Mouse (Mus musculus) kidney, postnatal 10 days (tissue): Measurements from ENCODE around the gene Gxylt2.

Source experiments
- DNase-seq: peaks from one replicate; pipeline ENCODE4 v3.0.0; 2021; ENCODE audit warnings: mixed read lengths

Gene Gxylt2

DNA sequence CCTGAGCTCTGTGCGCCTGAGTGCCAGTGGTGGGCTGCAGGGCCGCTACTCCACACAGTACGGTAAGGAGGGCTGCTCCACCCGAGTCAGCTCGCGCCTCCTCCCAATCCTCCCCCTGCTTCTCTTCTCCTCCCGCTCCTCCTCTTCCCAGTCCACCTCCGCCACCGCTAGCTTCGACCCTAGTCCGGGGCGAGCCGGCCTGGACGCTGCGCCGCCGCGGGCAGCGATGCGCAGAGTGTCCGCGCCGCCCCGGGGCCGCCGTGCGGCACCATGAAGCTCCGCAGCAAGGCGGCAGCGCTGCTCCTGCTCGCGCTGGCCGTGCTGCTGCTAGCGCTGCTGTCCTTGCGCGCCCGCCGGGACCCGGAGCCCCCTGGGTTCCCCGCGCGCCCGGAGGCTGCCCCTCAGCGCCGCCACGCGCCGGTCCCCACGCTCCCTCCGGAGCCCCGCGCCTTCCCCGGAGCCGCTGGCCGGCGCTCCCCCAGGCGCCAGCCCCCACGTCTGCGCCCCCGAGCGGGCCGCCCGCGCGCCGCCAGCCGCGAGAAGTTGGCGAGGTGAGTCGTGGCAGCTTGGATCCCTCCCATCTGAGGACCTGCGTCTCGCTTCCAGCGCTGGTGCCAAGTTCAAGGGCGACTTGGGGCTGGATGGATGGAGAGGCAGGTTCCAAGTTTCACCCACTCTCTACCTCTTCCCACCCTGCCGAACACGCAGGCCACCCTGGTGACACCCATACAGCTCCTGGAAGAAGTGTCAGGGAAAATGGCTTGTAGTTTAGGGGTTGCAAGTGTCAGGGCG lies at the start of gene Gxylt2:
Gene Gxylt2, plus strand, starts transcription at position 161 of the 792 bp plus-strand sequence.
- DNase-seq, result peak; percentile 70

DNA sequence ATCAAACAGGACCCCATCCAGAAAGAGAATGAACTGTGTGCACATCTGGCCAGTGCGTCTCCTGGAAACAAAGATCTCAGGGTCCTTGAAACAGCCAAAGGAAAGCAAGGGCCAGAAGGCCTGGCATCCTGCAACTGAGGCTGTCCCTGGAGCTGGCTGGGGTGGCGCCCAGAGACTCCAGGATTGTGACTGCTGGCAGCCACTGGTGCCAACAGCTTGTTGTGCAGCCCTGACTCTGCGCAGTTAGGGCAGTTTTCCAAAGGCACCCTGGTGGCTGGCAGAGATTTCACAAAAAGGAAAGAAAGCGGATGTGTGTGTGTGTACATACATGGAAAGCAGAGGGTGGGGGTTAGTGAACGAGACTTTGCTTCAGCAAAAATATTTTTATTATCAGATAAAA lies 44.1 kb upstream of the Gxylt2 start:
- DNase-seq, result peak; percentile 33

DNA sequence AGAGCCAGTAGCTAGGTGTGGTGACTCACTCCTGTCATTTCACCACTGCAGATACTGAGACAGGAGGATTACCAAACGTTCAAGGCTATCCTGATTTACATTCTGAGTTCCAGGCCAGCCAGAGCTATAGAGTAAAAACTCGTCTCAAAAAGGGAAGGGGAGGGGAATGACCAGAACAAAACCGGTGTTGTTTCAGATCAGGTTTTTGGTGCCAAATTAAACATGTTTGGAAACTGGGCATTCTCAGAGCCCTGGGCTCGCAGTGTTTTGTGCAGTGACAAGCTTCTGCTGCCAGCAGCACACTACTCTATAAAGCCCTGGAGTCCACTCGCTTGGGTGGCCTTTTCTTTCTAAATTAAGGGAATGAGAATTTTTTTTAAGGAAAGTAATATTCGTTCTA lies 42.3 kb upstream of the Gxylt2 start:
- DNase-seq, result no peak

DNA sequence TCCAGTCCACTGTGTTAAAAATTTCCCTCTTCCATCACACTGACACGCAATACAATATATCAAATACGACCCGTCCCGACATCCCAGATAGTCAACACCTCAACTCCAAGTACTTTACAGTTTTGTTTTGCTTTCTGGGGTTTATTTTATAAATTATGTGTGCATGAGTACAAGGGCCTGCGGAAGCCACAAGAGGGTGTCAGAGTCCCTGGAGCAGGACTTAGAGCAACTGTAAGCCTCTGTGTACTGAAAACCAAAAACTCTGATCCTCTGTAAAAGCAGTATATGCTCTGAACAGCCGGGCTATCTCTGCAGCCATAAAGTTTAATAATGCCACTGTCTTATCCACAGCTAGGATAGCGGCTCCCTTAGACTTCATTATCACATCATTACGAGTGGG lies 36.9 kb upstream of the Gxylt2 start:
- DNase-seq, result no peak

DNA sequence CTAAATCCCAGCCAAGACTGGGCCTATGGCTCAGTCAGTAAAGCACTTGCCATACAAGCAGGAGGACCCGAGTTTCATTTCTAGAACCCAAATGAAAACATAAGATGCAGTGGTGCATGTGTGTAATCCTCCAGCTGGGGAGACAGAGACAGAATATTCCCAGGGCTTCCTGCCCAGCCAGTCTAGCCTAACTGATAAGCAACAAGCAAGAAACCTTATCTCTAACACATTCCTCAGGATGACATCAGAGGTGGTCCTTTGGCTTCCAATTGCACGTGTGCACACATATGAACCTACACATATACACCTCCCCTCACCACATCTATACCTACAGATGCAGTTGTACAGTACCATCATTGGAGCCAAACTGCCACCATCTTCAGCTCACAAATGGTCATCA lies 35.7 kb upstream of the Gxylt2 start:
- no peak for DNase-seq

DNA sequence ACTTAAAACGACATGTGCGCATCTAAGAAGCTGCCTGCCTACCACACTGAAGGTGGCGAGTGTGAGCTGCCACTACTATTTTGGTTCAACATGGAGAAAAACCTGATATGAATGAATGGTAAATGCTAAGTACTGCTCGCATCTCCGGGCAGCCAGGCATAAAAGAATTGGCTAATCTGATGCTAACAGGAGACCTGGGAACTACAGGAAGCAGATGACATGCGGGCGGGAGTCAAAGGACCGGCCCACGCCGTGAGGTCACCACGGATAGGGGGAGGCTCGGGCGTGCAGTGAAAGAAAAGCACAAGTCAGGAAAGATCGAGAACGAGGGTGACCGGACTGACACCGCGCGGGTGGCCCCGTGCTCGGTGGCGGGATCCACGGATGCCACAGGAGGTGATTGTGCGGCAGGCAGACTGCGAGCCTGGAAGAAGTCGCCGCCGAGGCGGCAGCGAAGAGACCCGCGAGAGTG lies 34.1 kb upstream of the Gxylt2 start:
- peak; percentile 68 for DNase-seq

DNA sequence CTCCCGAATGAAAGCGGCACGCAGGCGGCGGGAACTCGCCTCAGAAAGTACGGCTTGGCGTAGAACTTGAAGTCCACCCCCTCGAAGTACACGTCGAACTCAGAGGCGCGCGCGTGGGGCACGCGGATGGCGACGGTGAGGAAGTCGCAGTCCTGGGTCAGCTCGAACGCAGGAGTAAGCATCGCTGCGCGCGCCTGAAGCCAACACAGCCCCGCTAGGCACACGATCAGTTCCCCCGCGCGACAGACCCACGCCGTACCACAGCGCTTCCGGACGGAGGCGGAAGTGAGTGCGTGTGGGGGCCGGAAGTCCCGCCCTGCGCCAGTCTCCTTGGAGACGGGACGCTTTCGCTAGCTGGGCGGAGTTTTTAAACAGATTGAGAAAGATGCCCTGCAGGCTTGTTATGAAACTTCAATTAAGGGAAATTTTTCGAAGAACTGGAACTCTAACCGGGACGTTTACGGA lies 33.6 kb upstream of the Gxylt2 start, which contains the start of gene Shq1:
Gene Shq1, minus strand, starts transcription at position 278 of the 465 bp plus-strand sequence.
- DNase-seq, result peak; percentile 94

DNA sequence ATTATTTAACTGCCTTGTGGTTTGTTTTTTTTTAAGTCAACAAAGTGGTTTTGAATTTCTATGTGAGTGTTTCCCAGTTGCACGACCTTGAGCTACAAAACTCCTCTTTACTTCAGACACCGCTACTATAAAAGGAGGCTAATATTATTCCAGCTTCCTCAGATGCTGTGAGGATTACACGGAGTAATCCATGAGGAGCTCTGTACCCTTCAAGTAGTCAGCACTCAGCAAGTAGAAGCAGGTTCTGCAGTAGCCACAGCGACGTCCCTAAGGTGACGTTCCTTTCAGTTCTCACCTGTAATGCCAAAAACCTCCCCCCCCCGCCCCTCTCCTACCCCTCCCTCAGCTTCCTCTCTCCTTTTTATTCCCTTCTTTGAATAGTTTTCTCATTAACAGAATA lies 33.1 kb upstream of the Gxylt2 start:
- no peak for DNase-seq

DNA sequence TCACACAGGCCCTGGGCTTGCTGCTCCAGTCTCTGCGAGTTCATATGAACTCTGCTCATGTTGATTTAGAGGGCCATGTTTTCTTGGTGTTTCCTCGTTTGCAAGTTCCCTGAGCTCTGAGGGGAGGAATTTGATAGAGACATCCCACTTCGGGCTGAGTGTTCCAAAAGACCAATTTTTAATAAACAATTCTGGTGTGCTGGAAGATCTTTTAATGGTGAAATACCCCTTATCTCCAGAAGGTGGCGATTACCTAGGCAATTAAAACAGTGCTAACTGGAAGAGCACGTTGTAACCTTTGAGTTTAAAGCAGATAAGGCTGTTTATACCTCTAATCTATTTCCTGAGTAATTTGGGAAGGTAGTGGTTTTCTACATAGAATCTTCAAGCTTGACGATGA lies 29.6 kb upstream of the Gxylt2 start:
- no peak for DNase-seq

DNA sequence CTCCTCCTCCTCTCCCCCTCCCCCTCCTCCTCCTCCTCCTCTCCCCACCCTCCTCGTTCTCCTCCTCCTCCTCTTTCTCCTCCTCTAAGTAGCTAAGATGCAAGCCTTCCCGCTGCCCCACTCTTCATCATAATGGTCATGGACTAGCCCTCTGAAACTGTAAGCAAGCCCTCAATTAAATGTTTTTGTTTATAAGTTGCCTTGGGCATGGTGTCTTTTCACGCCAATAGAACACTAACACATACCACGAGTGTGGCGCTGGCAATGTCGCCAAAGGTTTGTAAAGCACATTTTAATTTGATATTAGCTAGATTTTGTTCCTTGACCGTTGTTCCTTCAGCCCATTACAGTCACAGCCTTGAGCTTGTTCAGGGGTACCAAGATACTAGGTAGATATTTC lies 28.1 kb upstream of the Gxylt2 start:
- no peak for DNase-seq

DNA sequence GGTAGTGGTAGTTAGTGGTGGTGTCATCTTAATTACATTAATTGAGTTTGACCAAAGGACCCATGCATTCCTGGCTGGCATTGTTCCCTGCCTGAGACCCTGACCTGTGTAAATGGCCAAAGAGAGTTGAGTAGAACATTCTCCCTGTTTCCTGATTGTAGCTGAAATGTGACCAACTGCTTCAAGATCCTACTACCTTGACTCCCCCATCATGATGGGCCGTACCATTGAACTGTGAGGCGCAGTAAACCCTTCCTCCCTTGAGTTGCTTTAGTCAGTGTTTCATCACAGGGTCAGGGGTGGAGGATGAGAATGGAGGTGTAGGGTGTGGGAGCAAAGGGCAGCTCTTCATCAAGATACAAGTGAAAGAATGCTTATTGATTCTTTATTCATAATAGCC lies 25.9 kb upstream of the Gxylt2 start:
- DNase-seq, result no peak

DNA sequence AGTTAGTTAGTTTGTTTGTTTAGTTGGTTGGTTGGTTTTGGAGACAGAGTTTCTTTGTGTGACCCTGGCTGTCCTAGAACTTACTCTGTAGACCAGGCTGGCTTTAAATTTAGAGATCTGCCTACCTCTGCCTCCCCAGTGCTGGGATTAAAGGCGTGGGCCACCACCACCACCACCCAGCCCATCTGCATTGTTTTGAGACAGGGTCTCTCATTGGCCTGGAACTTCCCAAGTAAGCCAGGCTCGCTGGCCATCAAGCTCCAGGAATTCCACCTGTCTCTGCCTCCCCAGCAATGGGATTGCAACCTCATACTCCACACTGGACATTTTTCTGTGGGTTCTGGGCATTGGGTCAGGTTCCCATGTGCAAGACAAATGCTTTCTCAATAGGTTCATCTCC lies 18.2 kb upstream of the Gxylt2 start:
- no peak for DNase-seq

DNA sequence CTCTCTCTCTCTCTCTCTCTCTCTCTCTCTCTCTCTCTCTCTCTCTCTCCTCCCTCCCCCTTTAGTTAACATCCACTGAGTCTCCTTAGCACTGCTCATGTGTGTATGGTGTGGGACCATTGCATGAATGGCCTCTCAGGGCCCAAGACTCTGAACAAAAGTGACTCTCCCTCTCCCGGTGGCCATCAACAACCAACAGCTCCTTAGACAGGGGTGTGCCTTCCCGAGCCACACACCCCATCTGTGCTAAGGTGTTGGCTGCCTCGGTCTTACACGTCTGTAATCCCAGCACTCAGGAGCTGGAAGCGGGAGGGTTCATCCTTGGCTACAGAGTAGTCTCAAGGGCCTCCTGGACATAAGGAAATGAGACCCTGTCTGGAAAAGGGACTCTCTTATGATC lies 4.5 kb upstream of the Gxylt2 start:
- DNase-seq, result no peak

DNA sequence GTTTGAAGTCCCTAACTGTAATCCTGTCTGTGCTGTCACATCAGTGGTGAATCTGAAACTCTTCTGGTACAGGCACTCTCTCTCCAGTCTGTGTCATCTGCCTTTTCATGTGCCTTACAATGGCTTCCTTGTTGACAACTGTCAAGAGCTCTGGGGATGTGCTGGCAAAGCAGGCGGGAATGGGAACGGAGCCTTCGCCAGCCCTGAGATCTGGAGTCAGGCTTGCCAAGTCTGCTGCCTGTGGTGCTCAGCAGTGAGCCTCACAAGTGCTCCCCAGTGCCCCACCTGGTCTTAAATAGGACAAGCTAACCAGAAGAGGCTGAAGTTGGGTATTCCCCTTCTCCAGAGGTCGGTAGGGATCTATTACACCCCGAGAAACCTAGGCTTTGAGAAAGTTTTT lies 3.8 kb upstream of the Gxylt2 start:
- DNase-seq, result no peak

DNA sequence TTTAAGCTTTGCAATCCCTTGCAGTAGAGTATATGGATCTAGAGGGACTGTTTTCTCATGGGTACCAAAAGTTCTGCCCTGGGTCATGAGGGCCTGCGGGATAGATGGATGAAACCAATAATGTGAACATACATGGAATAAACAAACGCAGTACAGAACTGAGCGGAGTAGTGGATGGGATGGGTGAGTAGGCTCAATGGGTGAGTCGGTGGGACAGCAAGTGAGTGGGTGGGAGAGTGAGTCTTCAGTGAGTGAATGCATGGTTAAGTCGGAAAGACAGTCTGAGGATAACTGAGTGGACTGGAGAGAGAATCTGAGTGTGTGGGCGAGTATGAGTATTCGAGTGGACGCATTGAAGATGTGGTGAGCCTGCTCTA lies 349 bp upstream of the Gxylt2 start:
- no peak for DNase-seq

DNA sequence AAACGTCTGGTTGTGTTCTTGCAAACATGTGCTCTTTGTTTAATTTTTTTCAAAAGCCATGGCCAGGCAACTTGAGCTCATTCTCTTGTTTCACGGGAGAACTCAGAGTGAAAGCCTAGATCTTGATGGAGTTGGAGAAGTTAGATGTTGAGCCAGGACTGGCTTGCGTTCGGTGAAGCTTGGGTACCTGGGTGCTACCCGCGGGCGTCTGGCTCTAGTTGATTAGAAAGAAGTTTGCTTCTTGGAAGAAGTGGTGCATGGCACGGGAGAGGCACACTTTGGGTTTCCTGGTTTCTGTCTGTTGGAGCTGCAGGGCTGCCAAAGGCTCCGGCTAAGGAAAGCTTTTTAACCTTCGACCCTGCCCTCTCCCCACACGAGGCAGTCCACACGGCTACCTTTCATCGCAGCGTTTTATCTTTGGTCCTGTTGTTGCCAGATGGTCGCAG lies 855 bp downstream of the Gxylt2 start:
- peak; percentile 19 for DNase-seq

DNA sequence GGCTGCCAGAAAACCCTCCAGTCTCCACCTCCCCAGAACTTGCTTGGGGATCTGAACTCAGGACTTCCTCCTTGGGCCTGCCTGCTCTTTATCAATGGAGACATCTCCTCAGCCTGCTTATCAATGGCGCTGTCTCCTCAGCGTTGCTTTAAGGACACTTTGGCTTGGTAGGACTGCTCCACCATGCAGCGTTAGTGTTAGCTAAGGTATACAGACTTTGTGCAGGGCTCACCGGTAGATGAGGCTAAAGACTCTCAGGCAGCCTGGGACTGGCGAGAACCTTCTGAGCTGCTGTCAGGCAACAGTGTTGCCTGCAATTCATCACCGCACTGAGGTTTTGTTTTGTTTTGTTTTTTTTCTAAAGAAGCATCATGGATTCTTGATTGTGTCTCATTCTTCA lies 2.3 kb downstream of the Gxylt2 start:
- DNase-seq, result no peak

DNA sequence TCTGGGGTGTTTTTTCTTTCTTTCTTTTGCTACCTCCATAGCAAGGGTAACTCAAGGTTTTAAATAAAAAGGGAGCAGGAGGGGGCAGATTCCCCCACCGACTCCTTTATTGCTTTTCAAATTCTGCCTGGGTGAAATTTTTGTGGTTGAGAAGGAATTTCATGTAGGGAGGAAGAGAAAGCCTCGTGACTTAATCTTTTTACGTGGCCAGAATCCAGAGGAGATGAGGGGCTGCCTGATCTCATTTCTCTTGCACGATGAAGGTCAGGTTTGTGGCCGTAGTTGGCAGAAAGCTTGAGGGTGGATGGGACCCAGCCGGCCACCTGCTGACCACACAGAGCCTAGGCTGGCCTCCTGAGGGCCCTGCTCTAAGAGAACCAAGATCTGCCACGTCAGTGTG lies 3.0 kb downstream of the Gxylt2 start:
- peak; percentile 43 for DNase-seq

DNA sequence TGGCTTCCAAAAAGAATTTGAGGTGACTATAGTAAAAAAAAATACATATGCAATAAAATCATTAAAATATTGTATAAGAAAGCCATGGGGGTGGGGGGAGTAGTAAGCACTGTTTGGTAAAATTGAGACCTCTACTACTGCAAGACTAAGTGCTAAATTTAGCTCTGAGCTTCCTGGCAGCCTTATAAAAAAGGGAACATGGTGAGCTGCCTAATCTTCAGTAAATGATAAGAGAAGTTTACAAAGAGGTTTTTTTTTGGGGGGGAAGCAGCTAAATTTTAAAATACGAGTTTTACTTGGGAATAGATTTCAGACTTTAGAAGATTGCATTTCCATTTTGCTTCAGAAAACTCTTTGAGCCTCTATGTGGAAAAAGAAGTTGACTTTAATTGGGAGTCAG lies 3.7 kb downstream of the Gxylt2 start:
- DNase-seq, result no peak

DNA sequence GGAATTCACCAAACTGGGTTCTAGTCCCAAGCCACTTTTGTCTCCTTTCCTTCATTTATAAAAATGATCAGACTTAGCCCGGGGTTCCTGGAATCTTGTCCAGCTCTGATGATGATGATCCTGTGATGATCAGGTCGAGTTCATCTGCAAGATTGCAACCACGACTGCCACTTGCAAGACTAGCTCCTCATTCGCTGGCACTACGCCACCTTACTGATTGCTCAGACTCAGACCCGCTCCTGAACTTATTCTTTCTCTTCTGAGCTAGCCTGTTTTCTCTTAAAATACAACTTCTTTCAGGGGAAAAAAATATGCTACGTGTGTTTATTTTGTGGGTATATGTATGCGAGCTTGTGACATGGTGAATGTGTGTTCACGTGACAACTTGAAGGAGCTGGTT lies 4.5 kb downstream of the Gxylt2 start:
- peak; percentile 47 for DNase-seq

DNA sequence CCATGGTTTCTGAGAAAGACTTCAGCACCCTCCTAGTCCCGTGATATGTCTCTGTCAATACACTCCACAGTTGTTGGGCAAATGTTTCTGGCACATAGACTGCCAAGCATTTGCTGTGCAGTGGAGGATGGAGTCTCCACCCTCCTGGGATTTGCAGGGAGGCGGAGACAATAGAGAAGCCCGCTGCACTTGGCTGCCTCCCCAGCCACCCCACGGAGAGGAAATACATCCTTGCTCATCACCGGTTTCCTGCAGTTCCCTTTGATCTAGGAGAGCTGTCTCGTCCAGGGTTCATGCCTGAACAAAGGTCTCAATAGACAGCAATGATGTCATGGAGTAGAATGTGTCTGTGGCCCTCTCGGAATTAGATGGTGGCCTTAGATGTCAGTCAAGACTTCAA lies 4.9 kb downstream of the Gxylt2 start:
- DNase-seq, result peak; percentile 82

DNA sequence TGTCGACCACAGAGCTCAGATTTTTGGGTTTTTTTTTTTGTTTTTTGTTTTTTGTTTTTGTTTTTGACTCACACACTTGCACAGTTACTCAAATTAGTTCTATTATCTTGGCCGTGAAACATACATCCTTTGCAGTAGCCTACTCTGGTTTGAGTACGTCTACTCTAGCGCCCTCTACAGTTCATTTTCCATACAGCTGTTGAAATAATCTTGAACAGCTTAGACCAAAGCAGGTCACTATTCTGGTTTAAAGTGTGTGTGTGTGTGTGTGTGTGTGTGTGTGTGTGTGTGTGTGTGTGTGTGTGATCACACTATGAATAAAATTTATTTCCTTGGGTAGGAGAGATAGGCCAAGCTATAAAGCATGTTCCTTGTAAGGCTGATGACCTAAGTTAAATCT lies 5.6 kb downstream of the Gxylt2 start:
- no peak for DNase-seq

DNA sequence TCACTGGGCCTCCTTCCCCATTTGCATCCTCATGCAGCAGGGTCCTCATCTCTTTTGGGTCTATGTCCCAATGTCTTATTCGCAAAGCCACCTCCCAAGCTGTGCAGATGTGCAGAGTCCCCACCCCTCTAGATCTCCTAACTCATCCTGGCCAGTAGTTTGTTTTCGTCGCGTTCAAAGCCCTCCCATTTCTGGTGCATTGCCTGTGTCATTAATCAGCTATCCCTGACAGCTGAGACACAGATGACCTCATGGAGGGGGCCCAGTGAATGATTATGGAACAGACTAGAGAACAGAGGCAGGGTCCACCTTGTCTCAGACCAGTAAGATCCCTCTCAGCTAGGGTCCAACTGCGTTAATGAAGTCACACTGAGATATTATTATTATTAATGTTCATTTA lies 6.3 kb downstream of the Gxylt2 start:
- no peak for DNase-seq

DNA sequence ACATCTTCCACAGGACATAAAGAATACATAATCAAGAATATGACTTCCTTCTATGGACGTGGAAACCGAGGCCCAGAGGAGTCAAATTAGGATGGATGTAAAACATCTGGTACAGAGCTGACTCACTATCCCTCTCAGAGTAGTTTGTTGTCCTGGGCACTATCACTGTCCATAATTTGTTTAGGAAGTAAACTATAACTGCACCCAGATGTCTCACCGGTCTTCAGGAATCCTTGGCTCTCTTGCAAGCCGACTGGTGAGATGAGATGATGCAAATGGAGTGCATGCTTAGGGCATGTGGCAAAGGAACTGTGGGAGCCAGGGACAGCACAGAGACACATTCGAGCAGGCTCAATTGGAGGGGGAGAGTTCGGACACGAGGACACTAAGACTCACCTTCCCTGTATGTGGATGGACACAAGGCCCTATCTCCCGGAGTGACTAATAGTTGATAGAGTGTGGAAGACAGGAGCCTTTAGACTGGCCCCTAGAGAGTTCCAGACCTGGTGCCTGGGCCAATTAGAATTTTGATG lies 10.8 kb downstream of the Gxylt2 start:
- DNase-seq, result no peak

DNA sequence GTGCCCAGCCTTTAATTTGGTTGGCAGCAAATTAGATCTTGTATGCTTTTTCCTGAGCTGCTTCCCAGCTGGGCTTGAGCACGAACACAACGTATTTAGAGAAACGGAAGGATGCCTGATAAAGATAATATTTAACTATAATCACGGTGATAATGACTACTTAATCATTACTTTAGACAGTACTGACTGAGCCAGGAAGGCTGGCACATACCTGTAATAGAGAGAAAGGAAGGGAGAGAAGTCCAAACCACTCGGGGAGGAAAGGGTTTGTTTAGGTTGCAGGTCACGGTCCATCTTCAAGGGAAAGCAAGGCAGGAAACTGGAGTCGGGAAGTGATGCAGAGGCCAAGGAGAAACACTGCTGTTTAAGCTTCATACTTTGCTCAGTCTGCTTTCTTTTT lies 11.6 kb downstream of the Gxylt2 start:
- no peak for DNase-seq
